Mouse (Mus musculus): ENCODE results near the gene Xylt1.

Gene Xylt1

GRCm38 (mm10) chr7:117380418-117381187 lies at the start of gene Xylt1:
Gene Xylt1 (plus strand): TSS chr7:117380979.
- in situ Hi-C loops (cut with MboI, MseI), result loop anchor here (25.0 kb wide), 1 partner anchor 1357 kb away; the partner anchor contains the start of gene Vps35l

DNA sequence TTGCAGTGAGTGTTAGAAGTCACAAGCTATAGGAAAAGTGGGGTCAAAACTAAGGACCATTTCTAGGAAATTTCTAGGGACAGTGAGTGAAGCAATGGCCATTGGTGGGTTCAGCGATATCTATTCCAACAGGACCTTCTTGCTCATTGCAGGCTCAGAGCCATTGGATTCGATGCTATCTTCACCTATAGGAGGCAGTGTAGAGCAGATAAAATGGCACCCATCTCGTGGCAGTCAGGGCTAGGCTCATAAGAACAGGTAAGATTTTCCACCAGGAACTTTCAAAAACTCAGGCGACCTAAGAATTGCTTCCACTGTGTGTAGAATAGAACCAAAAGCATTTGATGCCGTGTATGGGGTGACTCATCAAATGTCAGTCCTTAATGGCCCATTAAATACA lies 46.8 kb upstream of the Xylt1 start:
- in situ Hi-C loops (cut with MboI, MseI), result no loop called here

GRCm38 (mm10) chr7:117356316-117356715 lies 24.5 kb upstream of the Xylt1 start:
- in situ Hi-C loops (cut with MboI, MseI), result no loop called here

DNA sequence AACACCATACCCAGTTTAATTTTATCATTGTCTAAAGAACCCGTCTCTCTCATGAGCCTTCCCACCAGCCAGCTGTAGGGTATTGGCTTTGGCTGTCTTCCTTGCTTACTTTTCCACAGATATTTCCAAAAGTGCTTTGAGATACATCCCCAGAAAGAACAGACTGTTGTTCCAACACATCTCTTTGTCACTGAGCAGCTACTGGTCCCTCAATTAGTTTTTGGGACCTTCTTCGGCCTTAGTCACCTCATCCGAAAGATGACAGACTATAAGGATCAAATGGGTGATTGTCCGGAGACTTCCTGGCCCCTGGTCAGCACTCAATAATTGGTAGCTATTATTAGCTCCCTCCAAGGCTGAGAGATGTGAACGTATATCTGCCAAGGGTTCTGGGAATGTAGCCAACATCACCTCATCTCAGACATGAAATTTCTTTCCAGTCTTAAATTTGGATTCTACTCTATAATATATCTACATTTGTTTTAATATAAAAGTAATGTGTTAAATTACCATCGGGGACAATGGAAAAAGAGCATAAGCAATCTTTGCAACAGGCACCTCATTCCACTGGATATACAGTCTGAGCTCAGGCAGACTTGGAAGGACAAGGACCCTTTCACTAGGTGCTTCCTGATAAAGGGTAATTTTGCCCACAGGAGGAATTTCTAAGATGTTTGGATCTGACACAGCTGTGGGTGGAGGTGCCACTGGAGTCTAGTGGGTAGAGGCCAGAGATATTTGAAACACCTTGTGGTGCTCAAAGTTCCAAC lies 23.2 kb upstream of the Xylt1 start:
- in situ Hi-C loops (cut with MboI, MseI), result no loop called here

- in situ Hi-C loops (cut with MboI, MseI), result no loop called here
Measured at GRCm38 (mm10) chr7:117361281-117361680, 19.5 kb upstream of the Xylt1 start.

GRCm38 (mm10) chr7:117362493-117362892 lies 18.3 kb upstream of the Xylt1 start:
- in situ Hi-C loops (cut with MboI, MseI), result no loop called here

DNA sequence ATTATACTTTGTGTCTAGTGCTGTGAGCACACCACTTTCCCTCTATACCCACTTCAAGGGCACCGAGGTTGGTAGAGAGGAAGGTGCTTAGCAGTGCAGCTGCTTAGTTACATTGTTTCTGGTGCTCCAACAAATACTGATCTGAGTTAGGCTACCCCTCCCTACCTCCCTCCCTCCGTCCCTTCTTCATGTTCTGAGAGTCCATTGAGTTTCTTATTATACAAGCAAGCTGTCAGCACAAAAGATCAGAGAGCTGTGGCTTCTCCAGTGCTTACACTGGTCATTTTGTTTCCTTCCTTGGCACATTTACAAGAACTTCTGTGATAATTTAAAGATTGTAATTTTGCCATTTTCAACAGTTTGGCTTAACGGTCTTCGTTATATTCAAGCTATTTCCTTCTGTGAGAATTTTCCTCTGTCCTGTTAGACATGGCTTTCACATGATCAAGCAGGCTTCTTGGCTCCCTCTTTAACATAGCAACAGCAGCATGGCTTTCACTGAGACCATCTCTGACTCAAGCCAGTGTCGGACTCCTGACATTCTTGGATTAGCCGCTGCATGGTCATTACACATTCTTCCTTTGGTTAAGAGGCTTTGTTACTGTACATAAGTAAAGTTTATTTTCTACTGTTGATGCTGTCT lies 12.0 kb upstream of the Xylt1 start:
- in situ Hi-C loops (cut with MboI, MseI), result no loop called here

GRCm38 (mm10) chr7:117369290-117369941 lies 11.4 kb upstream of the Xylt1 start:
- in situ Hi-C loops (cut with MboI, MseI), result no loop called here

DNA sequence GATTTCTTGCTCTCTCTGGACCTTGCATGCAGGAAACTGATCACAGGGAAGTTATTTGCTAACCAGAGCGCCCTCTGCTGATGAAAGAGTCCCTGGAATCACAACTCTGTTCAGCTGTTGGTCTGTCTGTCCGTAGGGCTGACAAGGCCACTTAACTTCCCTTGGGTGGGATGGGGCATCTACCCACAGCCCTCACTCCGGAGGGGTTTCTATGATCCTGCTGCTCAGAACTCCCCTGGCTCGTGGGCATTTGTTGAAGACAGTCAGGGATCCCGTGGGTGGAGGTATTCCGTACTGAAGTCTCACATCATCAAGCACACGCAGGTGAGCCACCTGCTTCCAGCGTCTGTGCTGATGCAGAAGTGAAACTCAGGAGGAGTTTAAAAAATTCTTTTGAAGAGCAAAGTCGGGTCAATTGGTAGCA lies 4.9 kb upstream of the Xylt1 start:
- in situ Hi-C loops (cut with MboI, MseI), result loop anchor here (10.0 to 25.0 kb wide), 2 partner anchors 239 to 1361 kb away; partner anchors contain the start of gene Vps35l

- in situ Hi-C loops (cut with MboI, MseI), result loop anchor here (10.0 to 25.0 kb wide), 2 partner anchors 238 to 1360 kb away; partner anchors contain the start of gene Vps35l
Measured at GRCm38 (mm10) chr7:117377138-117377537, 3.6 kb upstream of the Xylt1 start.

GRCm38 (mm10) chr7:117380036-117380417 lies 752 bp upstream of the Xylt1 start:
- in situ Hi-C loops (cut with MboI, MseI), result loop anchor here (25.0 kb wide), 1 partner anchor 1357 kb away; the partner anchor contains the start of gene Vps35l

DNA sequence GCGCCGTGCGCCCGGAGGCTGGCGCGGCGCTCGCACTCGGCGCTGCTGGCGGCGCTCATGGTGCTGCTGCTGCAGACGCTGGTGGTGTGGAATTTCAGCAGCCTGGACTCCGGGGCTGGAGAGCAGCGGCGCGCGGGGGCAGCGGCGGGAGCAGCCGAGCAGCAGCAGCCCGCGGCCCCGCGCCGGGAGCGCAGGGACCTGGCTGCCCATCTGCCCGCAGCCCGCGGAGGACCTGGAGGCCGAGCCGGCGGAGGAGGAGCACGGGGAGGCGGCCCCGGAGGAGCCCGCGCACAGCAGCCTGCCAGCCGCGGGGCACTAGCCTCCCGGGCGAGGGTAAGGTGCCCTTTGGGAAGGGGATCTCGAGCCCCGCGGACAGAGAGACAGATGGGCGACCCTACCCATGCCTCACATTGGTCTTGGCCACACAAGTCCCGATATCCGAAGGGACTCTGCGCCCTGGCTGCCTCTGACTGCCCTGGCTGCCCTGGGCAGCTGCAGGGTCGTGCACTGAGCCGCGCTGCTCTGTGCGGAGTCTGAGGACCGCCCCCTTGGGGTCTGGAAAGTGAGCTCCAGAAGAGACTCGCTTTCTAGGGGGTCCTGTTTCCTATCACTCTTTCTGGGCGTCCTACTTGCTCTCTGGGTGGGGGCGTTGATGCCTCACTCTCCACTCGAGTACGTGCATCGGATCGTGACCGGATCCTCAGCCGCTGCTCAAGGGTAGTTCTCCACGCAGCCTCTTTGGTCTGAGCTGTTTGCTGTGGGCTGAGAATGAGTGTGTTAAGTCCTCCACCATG lies 606 bp downstream of the Xylt1 start:
- in situ Hi-C loops (cut with MboI, MseI), result loop anchor here (25.0 kb wide), 1 partner anchor 1356 kb away; the partner anchor contains the start of gene Vps35l

- in situ Hi-C loops (cut with MboI, MseI), result loop anchor here (25.0 kb wide), 1 partner anchor 1355 kb away; the partner anchor contains the start of gene Vps35l
Measured at GRCm38 (mm10) chr7:117382006-117382405, 1.2 kb downstream of the Xylt1 start.

- in situ Hi-C loops (cut with MboI, MseI), result loop anchor here (25.0 kb wide), 1 partner anchor 1354 kb away; the partner anchor contains the start of gene Vps35l
Measured at GRCm38 (mm10) chr7:117383147-117383940, 2.6 kb downstream of the Xylt1 start.

GRCm38 (mm10) chr7:117386376-117386775 lies 5.6 kb downstream of the Xylt1 start:
- in situ Hi-C loops (cut with MboI, MseI), result loop anchor here (25.0 kb wide), 1 partner anchor 1351 kb away; the partner anchor contains the start of gene Vps35l

DNA sequence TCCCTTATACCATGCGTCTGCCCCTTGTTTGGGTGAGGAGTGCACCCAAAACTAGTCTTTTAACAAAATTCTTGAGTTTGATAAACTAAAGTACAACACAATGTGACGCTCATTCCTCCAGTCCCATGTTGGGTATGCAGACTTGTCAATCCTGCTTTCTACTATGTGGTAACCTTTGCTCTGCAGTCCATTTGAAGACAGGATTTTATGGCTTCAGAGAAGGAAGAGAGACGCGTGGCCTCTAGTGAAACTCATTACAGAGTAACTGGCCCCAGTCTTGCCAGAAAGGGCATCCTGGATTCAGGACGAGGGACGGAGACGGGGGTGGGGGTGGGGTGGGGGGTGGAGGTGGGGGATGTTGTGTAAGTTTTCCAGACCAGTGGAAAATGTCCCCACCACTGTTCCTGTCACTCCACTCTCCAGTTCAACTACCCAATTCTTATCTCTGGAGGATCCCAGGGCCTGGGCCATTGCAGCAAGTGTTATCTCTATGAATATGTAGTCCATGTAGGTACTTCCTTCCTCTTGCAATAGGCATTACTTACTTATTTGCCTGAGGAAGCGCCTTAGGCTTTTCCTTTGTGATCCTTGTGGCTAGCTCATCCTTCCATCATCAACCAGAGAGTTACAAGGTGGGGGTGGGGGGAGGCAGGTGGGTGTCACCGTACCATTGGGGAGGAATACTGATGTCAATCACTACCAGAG lies 7.7 kb downstream of the Xylt1 start:
- in situ Hi-C loops (cut with MboI, MseI), result loop anchor here (25.0 kb wide), 1 partner anchor 1349 kb away; the partner anchor contains the start of gene Vps35l

GRCm38 (mm10) chr7:117389048-117389447 lies 8.3 kb downstream of the Xylt1 start:
- in situ Hi-C loops (cut with MboI, MseI), result loop anchor here (25.0 kb wide), 1 partner anchor 1348 kb away; the partner anchor contains the start of gene Vps35l

DNA sequence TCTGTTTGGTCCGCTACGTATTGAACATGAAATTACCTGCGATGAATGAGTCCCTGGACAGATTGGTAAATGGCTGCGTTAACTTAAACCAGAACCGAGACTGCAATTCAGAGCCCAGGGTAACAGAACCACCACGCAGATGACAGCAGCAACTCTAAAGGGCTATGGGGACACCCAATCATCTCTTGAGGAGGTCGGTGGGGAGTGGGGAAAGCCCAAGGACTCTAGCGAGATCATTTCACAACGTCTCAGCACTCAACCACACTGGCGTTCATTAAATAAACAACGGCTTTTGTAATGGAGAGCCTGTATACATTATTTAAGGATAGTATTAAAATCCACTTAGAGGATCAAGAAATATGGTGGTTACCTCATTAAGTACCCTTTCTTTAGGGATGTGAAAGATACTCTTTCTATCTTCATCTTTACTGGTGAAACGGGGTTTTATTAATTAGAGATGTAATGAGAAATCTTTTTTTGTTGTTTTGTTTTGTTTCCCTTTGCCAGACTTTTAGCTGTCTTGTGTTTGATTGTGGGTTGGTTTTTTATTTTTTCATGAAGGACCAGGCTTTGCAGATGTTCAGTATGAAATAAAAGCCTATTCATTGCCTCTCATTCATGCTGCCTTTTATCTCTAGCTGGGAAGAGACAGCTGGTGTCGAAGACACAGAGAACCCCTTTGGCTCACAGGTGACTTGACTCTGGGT lies 12.2 kb downstream of the Xylt1 start:
- in situ Hi-C loops (cut with MboI, MseI), result loop anchor here (25.0 kb wide), 1 partner anchor 1344 kb away; the partner anchor contains the start of gene Vps35l
